Mouse (Mus musculus) ovary, postnatal 36 days (tissue): ENCODE measurements around the gene Map1s.
A peak's percentile ranks its signal among the peaks of the same experiment; 100 is the strongest.

Experiments
- DNase-seq: peaks from one replicate; pipeline ENCODE4 v3.0.0; 2022; ENCODE audit warnings: low spot score, mixed read lengths

Gene Map1s

GRCm38 (mm10) chr8:70905831-70906736, at the start of gene Map1s:
TSS of gene Map1s (plus strand) at chr8:70905932.
- peak; percentile 81 for DNase-seq

GRCm38 (mm10) chr8:70856028-70856427, 49.7 kb upstream of the Map1s start:
- no peak for DNase-seq

- DNase-seq: peak; percentile 76
These were observed 49.1 kb upstream of the Map1s start for GRCm38 (mm10) chr8:70856541-70857197.

DNA sequence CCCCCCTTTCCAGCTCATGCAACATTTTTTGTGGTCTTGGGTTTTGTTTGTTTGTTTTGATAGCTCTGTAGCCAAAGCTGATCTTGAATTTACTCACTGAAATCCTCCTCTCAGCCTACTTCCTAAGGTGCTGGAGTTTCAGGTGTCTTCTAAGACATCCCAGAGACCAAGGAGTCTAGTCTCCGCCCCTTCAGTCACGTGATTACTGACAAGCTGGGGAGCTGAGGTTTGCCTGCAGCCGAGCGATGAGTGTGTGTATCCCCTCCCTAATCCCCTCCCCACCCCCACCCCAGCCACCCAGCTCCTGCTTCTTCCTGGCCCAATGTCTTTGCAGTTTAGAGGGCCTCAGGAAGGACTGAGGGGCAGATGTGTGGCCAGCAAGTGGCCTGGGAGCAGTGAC, 48.2 kb upstream of the Map1s start:
- DNase-seq: no peak

DNA sequence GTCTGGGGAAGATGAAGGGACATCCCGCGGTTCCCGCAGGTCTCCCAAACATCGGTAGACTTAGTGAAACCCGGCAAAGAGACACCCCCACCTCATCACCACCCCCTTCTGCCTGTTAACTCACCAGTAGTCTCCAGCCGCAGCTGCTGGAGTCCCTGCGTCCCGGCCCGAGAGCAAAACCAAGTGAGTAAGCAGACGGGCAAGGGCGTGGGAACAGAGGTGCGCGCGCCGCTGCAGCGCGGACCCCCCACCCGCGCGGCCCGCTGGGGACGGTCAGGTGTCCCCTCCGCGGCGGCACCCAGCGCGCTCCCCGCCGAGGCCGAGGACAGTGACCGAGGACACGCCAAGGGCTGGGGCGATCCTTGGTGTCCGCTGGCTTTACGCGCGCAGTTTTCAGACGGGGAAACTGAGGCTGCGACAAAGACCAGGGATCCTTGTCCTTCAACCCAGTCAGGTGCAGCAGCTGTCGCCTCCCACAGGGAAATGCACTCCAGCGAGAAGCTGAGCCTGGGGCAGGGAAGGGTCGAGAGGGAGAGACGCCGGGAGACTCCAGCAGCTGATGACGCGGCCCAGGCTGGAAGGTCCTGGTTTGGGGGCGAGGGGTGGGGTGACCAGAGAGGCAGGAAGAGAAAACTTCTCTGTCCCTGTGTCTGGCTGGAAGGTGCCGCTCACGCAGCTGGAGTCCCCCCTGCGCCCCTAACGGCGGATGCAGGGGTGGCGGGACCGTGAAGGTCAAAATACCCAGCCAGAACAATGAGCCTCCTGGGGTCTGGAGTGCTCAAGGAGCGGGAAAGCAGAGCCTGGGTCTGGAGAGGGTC, 42.7 kb upstream of the Map1s start, which contains the start of gene Kcnn1:
TSS of gene Kcnn1 (minus strand) at position 435 of the 818 bp plus-strand sequence.
- DNase-seq: no peak

DNA sequence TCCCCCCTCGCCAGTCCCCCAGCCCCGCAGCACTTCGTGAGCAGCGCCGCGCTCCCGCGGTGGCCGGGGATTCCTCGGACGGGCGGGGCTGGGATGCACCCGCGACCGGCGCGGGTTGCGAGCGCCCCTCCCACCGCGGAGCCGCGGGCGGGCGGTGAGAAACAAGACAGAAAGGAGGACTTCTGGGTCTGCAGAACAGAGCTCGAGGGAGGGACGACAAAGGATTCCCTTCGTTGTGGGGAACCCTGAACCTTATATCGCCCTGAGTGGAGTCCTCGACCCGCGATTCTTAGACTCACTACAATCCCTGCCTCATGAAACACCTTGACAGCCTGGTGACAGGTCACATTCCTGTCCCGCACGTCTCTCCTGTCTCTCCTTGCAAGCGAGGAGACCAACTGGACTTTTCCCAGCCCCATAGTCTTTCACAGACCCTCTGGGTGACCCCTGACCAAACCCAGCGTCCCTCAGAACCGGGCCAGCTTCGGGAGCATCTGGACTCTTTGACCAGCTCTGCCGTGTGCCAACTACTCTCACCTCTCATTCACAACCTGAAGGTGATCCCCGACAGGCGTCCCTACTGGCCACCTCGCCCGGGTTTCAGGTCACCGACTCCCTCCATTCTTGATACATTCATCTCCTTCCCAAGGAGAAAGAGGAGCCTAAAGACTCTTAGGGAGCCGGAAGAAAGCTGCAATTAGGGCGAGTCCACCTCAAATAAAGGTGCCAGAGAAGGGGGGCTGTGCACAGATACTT, 41.6 kb upstream of the Map1s start:
- DNase-seq: peak; percentile 49

DNA sequence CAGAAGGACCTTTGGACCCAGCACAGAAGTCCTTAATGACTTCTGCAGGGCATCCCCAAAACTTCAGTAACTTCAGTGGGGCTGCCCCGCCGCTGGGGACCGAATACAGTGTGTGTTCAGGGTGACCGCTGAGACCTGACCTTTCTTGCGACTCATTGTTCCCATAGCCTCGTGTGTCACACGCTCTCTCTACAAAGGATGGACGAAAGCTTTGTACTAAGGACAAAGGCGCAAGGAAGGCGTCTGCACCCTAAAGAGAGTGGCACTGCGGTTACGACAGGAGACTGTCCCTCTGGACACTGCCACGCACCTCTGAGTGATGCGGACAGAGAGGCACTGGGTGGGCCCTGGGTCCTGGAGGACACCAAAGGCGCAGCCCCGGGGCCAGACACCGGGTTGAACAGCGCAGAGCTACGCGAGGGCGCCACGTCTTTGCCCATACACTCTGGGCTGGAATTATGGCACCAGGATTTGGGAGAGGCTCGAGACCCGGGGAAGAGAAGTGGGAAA, 41.0 kb upstream of the Map1s start:
- DNase-seq: peak; percentile 52

DNA sequence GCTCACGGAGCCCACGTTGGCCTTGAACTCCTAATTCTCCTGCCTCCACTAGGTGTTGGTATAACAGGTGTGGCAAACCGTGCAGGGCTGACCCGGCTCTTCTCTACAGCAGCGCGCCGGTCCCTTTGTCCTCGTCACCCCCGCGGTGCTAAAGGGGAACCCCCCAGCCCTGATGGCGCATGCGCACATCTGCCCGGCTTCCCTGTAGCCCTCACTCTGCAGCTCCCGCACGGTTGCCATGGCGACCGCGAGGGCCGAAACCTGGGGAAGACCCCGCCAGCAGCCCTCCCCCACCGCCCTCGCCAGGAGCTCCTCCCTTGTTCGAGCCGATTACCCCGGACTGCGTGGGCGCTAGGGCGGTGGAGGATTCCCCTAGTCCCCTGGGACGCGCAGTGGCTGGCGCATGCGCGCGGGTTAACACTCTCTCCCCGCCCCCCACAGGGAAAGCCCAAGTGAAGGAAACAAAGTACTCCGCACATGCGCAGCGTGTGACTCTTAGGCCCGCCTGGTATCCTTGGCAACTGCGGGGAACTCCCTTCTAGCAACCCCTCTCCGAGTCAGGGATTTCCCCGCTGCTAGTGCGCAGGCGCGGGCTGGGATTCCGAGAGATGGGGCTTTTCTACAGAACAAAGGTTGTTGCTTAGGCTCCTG, 40.3 kb upstream of the Map1s start:
- peak; percentile 98 for DNase-seq

GRCm38 (mm10) chr8:70866001-70866520, 39.7 kb upstream of the Map1s start:
- no peak for DNase-seq

DNA sequence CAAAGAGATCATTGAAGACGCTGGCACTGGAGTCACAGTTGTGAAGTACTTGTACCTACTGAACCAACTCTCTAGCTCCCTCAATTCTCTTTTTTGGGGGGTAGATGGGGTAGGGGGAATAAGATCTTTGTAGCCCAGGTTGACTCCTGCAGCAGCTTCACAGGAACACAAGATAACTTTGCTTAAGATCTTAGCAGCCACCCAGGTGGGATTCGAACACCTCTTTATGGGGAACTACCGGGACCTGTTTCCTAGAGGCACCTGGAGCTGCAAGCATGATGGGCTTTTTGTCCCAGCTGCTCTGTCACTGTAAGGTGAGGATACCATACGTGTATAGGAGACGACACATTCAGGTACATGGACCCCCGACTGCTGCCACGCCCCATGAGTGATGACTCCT, 39.2 kb upstream of the Map1s start:
- no peak for DNase-seq

DNA sequence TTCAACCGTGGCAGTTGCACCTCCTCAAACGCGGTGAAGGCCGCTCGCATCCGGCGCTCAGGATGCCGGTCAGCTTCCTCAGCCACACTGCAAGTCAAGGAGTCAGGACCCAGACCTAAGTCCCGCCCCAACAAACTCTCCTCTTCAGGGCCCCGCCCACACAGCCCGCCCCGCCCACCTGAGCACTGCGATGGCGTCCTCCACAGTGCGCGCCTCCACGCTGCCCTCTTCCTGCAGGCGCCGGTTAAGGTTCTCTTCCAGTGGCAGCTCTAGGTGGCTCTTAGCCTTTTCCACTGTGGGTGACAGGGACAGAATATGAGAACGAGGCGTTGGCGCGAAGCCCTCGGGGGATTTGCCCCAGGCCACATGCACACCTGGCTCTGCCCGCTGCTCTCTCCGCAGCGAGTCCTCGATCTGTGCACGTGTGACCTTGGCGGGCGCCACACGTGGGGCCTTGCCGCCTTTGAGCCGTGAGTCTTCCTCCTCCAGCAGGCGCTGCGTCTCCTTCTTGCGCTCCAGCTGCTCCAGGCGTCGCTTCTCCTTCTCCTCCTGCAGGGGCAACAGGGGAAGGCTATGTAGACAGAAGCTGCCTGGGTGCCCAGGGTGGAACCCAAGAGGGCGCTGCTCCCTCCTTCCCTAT, 37.1 kb upstream of the Map1s start:
- peak; percentile 54 for DNase-seq

DNA sequence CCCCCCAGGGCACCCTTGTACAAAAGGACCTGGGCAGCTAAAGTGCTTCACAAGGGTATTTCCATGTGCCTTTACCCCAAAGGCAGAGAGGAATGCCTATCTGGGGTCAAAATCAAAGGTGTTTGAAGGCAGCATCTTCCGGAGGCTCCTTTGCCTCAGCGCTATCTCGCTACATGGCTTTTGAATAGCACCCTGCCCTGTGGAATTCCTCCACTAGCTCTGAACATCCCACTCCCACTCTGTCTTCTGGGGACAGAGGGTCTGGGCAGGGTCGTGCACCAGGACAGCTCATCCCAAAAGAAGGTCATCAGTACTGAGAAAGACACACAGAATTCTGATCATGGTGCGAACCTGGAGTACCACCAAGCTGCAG, 36.5 kb upstream of the Map1s start:
- no peak for DNase-seq

DNA sequence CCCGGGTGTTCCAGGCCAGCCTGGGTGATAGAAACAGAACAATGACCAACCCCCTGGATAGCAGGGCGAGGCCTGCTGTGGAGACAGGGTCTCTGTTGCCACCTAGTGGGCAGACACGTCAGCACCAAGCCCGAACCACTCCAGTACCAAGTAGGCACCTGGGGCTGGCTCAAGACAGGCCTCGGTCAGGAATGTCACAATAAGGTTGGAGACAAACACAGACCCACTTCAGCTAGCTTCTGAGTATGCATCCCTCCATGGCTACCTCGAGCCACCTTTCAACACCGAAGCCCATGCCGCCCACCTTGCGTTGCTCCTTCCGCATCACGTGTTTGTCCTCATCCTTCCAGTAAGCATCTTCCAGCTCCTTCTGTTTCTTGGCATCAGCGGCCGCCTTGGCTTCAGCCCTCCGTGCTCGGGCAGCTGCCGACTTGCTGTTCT, 36.1 kb upstream of the Map1s start:
- peak; percentile 79 for DNase-seq

DNA sequence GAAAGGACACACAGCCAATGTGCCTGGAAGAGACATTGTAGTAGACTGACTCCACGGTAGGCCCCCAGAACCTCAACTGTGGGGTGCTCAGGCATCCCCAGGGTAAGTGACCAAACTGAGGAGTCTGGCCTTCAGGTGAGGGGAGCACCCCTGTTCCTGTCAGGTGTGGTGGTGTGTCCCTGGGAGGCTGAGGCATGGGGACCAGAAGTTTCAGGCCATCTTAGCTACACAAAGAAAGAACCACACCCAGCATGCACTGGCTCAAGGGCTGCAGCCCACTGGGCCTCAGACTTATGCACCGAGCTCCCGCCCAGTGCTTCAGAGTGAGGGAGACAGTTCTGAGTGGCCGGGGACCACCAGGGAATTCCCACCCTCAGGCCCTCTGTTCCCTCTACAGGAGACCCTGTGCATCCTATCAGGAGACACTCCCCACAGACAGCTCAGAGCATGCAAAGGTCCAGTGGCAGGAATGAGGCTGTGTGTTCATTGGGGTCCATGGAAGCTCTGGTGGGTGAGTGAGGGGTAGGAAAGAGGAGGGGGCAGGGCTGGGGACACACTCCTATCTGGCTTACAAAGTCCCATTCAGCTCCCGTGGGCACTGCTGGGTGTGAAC, 34.4 kb upstream of the Map1s start:
- no peak for DNase-seq

DNA sequence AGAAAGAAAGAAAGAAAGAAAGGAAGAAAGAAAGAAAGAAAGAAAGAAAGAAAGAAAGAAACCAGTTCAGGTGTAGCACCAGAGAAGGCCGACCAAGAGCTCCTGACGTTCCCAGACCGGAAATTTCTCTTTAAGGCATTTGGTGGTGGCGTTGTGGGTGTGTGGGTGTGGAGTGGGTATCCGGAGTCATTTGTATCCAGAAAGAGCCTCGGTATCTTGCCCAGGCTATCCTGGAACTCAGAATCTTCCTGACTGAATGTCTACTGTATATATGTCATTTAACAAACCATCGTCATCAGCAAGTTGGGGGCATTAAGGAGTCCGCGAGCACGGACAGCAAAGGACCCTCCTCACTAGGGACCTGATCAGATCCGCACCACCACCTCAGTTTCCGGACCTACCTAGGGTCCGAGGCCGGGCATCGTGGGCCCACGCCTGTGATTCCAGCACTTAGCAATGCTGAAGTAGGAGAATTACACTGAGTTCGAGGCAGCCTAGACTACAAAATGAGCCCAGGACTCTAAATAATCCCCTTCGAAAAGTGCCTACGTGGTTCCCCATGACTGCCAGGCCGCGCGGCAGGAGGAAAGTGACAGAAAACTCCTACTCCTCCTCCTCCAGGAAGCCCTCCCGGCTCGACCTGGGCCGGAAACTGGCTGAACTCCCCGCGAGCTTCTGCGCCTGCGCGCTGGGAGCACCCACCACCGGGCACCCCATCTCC, 32.9 kb upstream of the Map1s start:
- no peak for DNase-seq

DNA sequence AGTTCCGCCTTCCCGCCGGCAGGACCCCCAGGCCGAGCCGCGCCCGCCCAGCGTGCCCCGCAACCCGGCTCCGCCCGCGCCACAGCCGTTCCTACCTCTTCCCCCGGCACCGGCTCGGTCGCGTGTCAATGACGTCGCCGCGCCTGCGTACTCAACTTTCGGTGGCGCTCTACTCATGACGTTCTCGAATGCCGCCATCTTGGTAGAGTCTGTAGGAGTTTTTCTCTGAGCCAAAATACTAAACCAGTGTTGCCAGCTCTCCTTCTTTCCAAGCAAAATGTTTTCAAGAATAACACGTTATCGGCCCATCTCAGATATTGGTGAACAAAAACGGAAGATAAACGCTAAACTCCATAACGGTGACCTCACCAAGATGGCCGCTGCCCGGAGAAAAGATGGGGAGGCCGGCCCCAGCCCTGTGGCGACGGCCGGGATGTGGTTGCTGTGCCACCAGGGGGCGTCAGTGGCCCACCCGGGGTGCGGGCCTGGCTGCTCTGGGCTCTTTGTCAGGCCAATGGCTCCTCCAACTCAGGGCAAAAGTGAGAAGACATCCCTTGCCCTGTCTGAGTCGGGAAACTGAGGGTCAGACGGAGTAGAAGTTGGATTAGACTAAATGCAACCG, 32.3 kb upstream of the Map1s start, which contains the start of gene Ccdc124:
TSS of gene Ccdc124 (minus strand) at position 572 of the 622 bp plus-strand sequence.
- peak; percentile 95 for DNase-seq

- no peak for DNase-seq
These were observed 31.3 kb upstream of the Map1s start for GRCm38 (mm10) chr8:70874441-70874840.

DNA sequence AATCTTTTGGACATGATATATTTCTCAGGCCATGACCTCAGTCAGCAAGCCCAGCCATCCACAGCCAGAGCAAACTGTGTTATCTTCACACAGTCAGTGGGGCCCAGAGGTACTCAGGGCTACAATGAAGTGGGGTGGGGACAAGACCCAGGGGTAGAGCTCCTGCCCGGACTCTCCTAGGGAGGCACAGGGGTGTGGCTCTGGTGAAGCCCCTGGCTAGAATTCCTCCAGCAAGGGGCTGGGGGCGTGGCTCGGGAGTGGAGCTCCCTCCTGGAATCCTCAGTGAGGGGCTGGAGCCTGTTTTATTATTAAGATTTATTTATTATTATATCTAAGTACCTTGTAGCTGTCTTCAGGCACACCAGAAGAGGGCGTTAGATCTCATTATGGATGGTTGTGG, 29.4 kb upstream of the Map1s start:
- no peak for DNase-seq
